Mouse (Mus musculus) embryonic facial prominence, embryonic 10.5 days (tissue): Measurements from ENCODE around the gene Glrb. TPM values are rescaled to one million over a fixed set of nuclear protein-coding genes. Genes with fewer than 3 reads are reported as not detected.

ENCODE experiments used
- DNase-seq: peaks from one replicate; pipeline ENCODE4 v3.0.0-alpha.2; 2017; ENCODE audit warnings: low spot score
- H3K27ac ChIP-seq: fragments of 300-500 bp; sonication (generic); replicated peaks from 2 replicates; pipeline ENCODE4 v1.5.1; 2016; ENCODE audit warnings: mild to moderate bottlenecking
- H3K27me3 ChIP-seq: fragments of 300-500 bp; sonication (generic); replicated peaks from 2 replicates; pipeline ENCODE4 v1.6.1; 2016; ENCODE audit warnings: low read depth, mild to moderate bottlenecking; ENCODE audit not compliant: poor library complexity, severe bottlenecking
- H3K36me3 ChIP-seq: fragments of 300-500 bp; sonication (generic); replicated peaks from 2 replicates; pipeline ENCODE4 v1.6.1; 2016; ENCODE audit warnings: mild to moderate bottlenecking, moderate library complexity
- H3K4me1 ChIP-seq: fragments of 300-500 bp; sonication (generic); 2 replicates; pipeline ENCODE4 v1.6.1; 2016
- H3K4me3 ChIP-seq: fragments of 300-500 bp; sonication (generic); 2 replicates; pipeline ENCODE4 v1.5.1; 2016; ENCODE audit warnings: mild to moderate bottlenecking, moderate library complexity
- H3K9me3 ChIP-seq: fragments of 300-500 bp; sonication (generic); 2 replicates; pipeline ENCODE4 v1.6.1; 2016; ENCODE audit warnings: mild to moderate bottlenecking
- WGBS: fragments of 180-500 bp; shearing (Covaris S2); methylation state at CpG from one replicate; pipeline ENCODE4 v1.1.7; 2016; 5-methylcytosine and 5-hydroxymethylcytosine counted together
- polyA plus RNA-seq: library from polyadenylated mRNA; unstranded; fragments of >200 nt; fragmentation: Nextera tagmentation; extraction: Ambion mirVana; gene quantifications from 2 replicates; pipeline ENCODE4 v1.2.1, GENCODE M21; 2016

Gene Glrb
- polyA plus RNA-seq: 6.7 and 7.2 TPM in 2 replicates

GRCm38 (mm10) chr3:80913111-80913778 is at the start of gene Glrb:
Gene Glrb (minus strand): TSS chr3:80913660.
- Histone ChIP-seq H3K27me3 (peaks cover 26% of the 10 kb centered on the region), H3K36me3 (no peaks in the 10 kb centered on the region), H3K4me3 (peak within 1 kb of the TSS; percentile 84), H3K27ac (peak within 1 kb of the TSS; percentile 91), H3K4me1 (peaks cover 9% of the 10 kb centered on the region), H3K9me3 (no peaks in the 10 kb centered on the region)
- 2% methylated on average over 76 of the region's 76 CpGs for WGBS
- DNase-seq: peak; percentile 75

- Histone ChIP-seq H3K4me1 (no peaks in the 10 kb centered on the region), H3K27ac (no peak overlapping the region), H3K36me3 (no peaks in the 10 kb centered on the region), H3K9me3 (no peaks in the 10 kb centered on the region), H3K4me3 (no peak overlapping the region), H3K27me3 (no peaks in the 10 kb centered on the region)
- DNase-seq: no peak
Measured at GRCm38 (mm10) chr3:80959965-80960364, 46.5 kb upstream of the Glrb start.

DNA sequence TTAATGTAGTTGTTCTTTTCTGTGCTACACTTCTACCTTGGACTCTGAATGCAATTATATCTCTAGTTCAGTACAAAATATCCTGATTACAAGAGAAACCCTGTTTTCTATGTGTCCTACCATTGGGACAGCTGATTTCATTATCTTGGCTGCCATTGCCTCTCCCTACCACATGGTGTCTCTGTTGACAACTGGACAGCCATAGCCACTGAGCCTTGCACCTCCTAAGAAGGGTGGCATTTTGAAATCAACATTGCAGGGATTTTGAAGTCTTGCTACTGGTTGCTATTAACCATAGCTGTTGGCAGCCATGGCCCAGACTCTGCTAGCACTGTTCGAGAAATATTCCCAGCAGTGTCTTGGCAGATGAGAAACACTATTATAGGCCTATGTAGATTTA is 45.1 kb upstream of the Glrb start:
- Histone ChIP-seq H3K27me3 (no peaks in the 10 kb centered on the region), H3K4me3 (no peak overlapping the region), H3K9me3 (no peaks in the 10 kb centered on the region), H3K27ac (no peak overlapping the region), H3K4me1 (no peaks in the 10 kb centered on the region), H3K36me3 (no peaks in the 10 kb centered on the region)
- DNase-seq: peak; percentile 50
- 41% methylated on average over 1 of the region's 1 CpGs for WGBS

DNA sequence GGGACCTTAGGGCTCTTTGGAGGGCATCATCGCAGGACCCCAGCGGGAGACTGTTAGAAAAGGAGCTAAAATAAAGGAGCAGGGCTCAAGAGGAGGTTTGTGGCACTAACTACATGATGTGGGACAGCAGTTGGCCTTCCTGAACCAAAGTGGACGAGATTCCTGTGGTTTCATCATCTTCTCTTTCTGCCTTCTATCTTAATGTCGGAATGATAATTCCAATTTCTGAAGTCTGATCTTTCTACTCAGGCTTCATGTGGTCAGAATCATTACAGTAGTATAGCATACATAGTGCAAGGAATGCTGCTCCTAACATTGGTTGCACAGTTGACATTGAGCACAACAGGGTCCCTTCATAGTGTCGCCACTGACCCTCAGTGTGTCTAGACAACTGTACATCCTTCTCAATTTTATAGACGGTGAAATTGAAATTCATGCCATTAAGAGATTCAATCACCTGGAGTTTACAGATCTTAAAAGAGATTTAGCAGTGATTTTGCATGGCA is 372 bp upstream of the Glrb start:
- Histone ChIP-seq H3K4me3 (peak overlapping the region; percentile 84), H3K9me3 (no peaks in the 10 kb centered on the region), H3K27ac (peak overlapping the region; percentile 91), H3K27me3 (peaks cover 26% of the 10 kb centered on the region), H3K36me3 (no peaks in the 10 kb centered on the region), H3K4me1 (peaks cover 9% of the 10 kb centered on the region)
- WGBS: 25% methylated on average over 6 of the region's 6 CpGs
- no peak for DNase-seq

DNA sequence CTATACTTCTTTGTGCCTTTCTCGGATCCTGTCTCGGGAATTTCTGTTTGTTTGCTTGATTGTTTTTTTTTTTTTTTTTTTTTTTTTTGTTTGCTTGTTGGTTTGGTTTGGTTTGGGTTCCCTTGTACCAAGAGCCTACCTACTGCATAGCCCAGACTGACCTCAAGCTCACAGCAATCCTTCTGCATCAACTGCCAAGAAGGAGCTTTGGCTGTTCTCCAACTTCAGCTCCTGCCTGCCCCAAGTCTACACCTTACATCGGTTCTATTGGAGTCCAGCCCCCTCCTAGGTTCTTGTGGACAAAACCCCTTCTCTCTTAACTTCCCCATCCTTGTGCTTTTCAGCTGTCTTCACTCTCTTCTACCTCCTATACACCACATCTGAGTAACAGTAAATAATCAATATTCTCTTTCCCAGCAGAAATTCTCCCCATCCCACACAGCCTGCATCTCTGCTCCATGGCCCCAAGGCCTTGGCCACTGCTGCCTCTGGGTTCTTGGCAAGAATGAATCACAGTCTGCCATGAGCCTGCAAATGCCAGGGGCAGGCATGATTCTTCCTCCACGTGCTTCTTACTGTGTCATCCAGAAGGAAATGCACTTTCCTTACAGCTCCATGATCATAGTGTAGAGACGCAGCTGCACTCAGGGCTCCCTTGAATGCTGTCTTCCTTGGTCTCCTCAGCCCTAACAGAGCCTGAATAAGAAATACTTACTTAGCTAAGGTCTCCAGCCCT is 18.5 kb downstream of the Glrb start:
- no peaks in the 10 kb centered on the region for H3K9me3 ChIP-seq
- H3K27me3 ChIP-seq: no peaks in the 10 kb centered on the region
- peaks cover 9% of the 10 kb centered on the region for H3K4me1 ChIP-seq
- 0 out of 2 replicates have a peak overlapping the region, but pooled peaks have one; percentile 35 for H3K27ac ChIP-seq
- 84% methylated on average over 5 of the region's 5 CpGs for WGBS
- H3K4me3 ChIP-seq: no peak overlapping the region
- no peaks in the 10 kb centered on the region for H3K36me3 ChIP-seq
- no peak for DNase-seq

- Histone ChIP-seq H3K27ac (no peak overlapping the region), H3K27me3 (no peaks in the 10 kb centered on the region), H3K4me1 (peaks cover 9% of the 10 kb centered on the region), H3K36me3 (no peaks in the 10 kb centered on the region), H3K4me3 (no peak overlapping the region), H3K9me3 (no peaks in the 10 kb centered on the region)
- DNase-seq: no peak
- WGBS: 90% methylated on average over 5 of the region's 5 CpGs
Measured at GRCm38 (mm10) chr3:80894328-80894727, 19.1 kb downstream of the Glrb start.

DNA sequence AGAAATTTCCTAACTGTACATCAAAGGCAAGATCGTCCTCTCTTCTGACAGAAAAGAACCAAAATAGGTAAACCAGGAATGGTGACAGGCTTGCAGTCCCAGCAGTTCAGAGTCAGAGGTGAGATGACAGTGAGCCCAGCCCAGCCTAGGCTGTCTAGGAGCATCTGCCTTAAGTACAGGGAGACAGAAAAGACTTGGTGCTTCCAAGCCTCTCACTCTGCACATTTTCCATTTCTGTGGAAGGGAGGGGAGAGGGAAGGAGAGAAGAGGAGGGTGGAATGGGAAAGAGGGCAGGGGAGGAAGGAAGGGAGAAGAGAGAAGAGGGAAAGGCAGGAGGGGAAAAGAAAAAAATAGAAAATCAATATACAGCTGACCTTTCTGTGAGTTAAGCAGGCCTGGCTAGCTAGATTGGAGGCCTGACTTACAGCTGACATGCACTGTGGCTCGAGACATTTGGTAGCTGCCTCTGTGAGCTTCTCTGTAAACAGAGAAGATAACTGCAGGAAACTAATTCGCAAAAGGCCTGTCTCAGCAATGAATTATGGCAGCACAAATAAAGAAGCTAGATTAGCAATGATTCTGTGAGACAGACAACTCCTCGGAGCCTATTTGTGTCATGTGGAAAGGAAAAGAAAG is 20.3 kb downstream of the Glrb start:
- Histone ChIP-seq H3K27me3 (no peaks in the 10 kb centered on the region), H3K36me3 (no peaks in the 10 kb centered on the region), H3K4me3 (no peak overlapping the region), H3K9me3 (no peaks in the 10 kb centered on the region), H3K4me1 (peaks cover 9% of the 10 kb centered on the region), H3K27ac (no peak overlapping the region)
- WGBS: 59% methylated on average over 4 of the region's 4 CpGs
- no peak for DNase-seq

GRCm38 (mm10) chr3:80891087-80891486 is 22.4 kb downstream of the Glrb start:
- Histone ChIP-seq H3K4me3 (no peak overlapping the region), H3K9me3 (no peaks in the 10 kb centered on the region), H3K27me3 (no peaks in the 10 kb centered on the region), H3K27ac (no peak overlapping the region), H3K36me3 (no peaks in the 10 kb centered on the region), H3K4me1 (peaks cover 9% of the 10 kb centered on the region)
- WGBS: 42% methylated on average over 4 of the region's 4 CpGs
- DNase-seq: no peak

GRCm38 (mm10) chr3:80885174-80885573 is 28.3 kb downstream of the Glrb start:
- no peaks in the 10 kb centered on the region for H3K36me3 ChIP-seq
- WGBS: 64% methylated on average over 1 of the region's 1 CpGs
- no peak overlapping the region for H3K27ac ChIP-seq
- no peaks in the 10 kb centered on the region for H3K27me3 ChIP-seq
- no peak overlapping the region for H3K4me3 ChIP-seq
- H3K4me1 ChIP-seq: peaks cover 17% of the 10 kb centered on the region
- H3K9me3 ChIP-seq: no peaks in the 10 kb centered on the region
- DNase-seq: no peak

DNA sequence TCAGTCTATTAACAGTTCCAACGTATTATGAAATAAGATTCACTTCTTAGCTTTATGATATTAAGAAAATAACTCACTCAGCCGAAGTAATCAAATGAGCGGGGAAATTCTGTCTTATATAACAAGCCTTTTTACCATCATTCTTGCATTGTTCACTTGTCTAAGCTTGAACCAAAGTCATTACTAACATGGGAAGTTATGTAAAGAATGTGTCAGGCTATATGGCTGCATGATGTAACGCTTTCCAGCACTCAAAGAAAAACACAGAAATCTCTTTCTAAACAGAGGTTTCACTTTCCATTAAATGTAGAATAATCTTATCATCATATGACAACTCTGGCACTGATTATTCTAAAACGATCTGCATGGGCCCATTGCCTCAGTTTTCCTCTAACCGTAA is 29.9 kb downstream of the Glrb start:
- Histone ChIP-seq H3K27ac (no peak overlapping the region), H3K9me3 (no peaks in the 10 kb centered on the region), H3K4me1 (peaks cover 24% of the 10 kb centered on the region), H3K4me3 (no peak overlapping the region), H3K27me3 (no peaks in the 10 kb centered on the region), H3K36me3 (no peaks in the 10 kb centered on the region)
- WGBS: 77% methylated on average over 6 of the region's 6 CpGs
- DNase-seq: no peak

- no peaks in the 10 kb centered on the region for H3K9me3 ChIP-seq
- no peaks in the 10 kb centered on the region for H3K36me3 ChIP-seq
- no peak for DNase-seq
- 87% methylated on average over 6 of the region's 6 CpGs for WGBS
- no peaks in the 10 kb centered on the region for H3K27me3 ChIP-seq
- no peak overlapping the region for H3K27ac ChIP-seq
- no peak overlapping the region for H3K4me3 ChIP-seq
- peaks cover 31% of the 10 kb centered on the region for H3K4me1 ChIP-seq
Measured at GRCm38 (mm10) chr3:80880660-80881293, 32.7 kb downstream of the Glrb start.

DNA sequence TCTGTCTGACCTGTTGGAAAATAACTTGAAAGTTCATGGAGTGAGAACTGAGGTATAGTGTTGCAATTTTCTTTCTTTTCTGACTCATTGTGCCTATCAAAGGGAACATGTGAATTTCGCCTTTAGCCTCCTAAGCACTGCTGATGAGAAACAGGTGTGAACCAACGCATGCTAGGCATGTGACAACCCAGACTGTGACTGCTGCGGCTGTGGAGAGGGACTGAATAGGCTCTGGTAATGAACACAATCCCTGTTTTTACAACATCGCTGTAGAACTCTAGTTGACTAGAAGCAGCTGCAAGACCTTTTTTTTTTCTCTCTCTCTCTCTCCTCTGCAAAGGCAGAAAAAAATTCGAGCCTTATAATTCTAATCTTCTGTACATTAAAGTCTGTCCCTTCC is 34.9 kb downstream of the Glrb start:
- peak; percentile 83 for DNase-seq
- Histone ChIP-seq H3K27ac (peak overlapping the region; percentile 24; the same call in 1 of the 2 replicates), H3K27me3 (no peaks in the 10 kb centered on the region)

More for the DNA sequence above, 34.9 kb downstream of the Glrb start:
- Histone ChIP-seq H3K4me3 (no peak overlapping the region), H3K4me1 (peaks cover 16% of the 10 kb centered on the region), H3K9me3 (no peaks in the 10 kb centered on the region), H3K36me3 (no peaks in the 10 kb centered on the region)
- 27% methylated on average over 5 of the region's 5 CpGs for WGBS
